Mouse (Mus musculus): ENCODE measurements around the gene Mfsd14a. TPM values are rescaled to one million over a fixed set of nuclear protein-coding genes. Genes with fewer than 3 reads are reported as not detected.

Mfsd14a gene
- polyA plus RNA-seq, 1 experiment, result 7.1 TPM

- peaks cover 98% of the 10 kb centered on the region for H3K36me3 ChIP-seq (replicated peaks; ENCODE audit: low read length)
- no peaks in the 10 kb centered on the region for H3K9me3 ChIP-seq
- peaks cover 55% of the 10 kb centered on the region for H3K4me1 ChIP-seq
- H3K27me3 ChIP-seq (replicated peaks), result no peaks in the 10 kb centered on the region
- TF ChIP-seq FLI1 (IDR thresholded peaks at IDR 0.05; ENCODE audit: low read length) (no peak), GATA1 (IDR thresholded peaks at IDR 0.05; ENCODE audit: borderline replicate concordance, low read length) (no peak)
- no peak overlapping the region for H3K4me3 ChIP-seq (replicated peaks)
These were observed 26.7 kb downstream of the Mfsd14a start for GRCm38 (mm10) chr3:116635799-116636198.

- Histone ChIP-seq H3K9me3 (no peaks in the 10 kb centered on the region), H3K36me3 (replicated peaks; ENCODE audit: low read length) (peaks cover 97% of the 10 kb centered on the region), H3K4me1 (peaks cover 55% of the 10 kb centered on the region), H3K27me3 (replicated peaks) (no peaks in the 10 kb centered on the region), H3K4me3 (replicated peaks) (peak overlapping the region; percentile 64)
- TF ChIP-seq GATA1 (IDR thresholded peaks at IDR 0.05; ENCODE audit: borderline replicate concordance, low read length), result no peak
- no peak for TF ChIP-seq FLI1 (IDR thresholded peaks at IDR 0.05; ENCODE audit: low read length)
These were observed 27.6 kb downstream of the Mfsd14a start for GRCm38 (mm10) chr3:116634853-116635252.

- no peak for TF ChIP-seq GATA1 (IDR thresholded peaks at IDR 0.05; ENCODE audit: borderline replicate concordance, low read length)
- TF ChIP-seq FLI1 (IDR thresholded peaks at IDR 0.05; ENCODE audit: low read length), result no peak
These were observed 28.4 kb downstream of the Mfsd14a start for GRCm38 (mm10) chr3:116634091-116634490.

GRCm38 (mm10) chr3:116632971-116633370 lies 29.5 kb downstream of the Mfsd14a start:
- Histone ChIP-seq H3K27me3 (replicated peaks) (no peaks in the 10 kb centered on the region), H3K4me1 (peaks cover 37% of the 10 kb centered on the region), H3K9me3 (no peaks in the 10 kb centered on the region), H3K4me3 (replicated peaks) (no peak overlapping the region), H3K36me3 (replicated peaks; ENCODE audit: low read length) (peaks cover 88% of the 10 kb centered on the region)
- TF ChIP-seq GATA1 (IDR thresholded peaks at IDR 0.05; ENCODE audit: borderline replicate concordance, low read length), result no peak
- TF ChIP-seq FLI1 (IDR thresholded peaks at IDR 0.05; ENCODE audit: low read length), result no peak

More at GRCm38 (mm10) chr3:116634091-116634490, 28.4 kb downstream of the Mfsd14a start:
- peaks cover 47% of the 10 kb centered on the region for H3K4me1 ChIP-seq
- peaks cover 92% of the 10 kb centered on the region for H3K36me3 ChIP-seq (replicated peaks; ENCODE audit: low read length)
- peak overlapping the region; percentile 66 for H3K4me3 ChIP-seq (replicated peaks)
- no peaks in the 10 kb centered on the region for H3K9me3 ChIP-seq
- no peaks in the 10 kb centered on the region for H3K27me3 ChIP-seq (replicated peaks)

- no peaks in the 10 kb centered on the region for H3K27me3 ChIP-seq (replicated peaks)
- H3K36me3 ChIP-seq (replicated peaks; ENCODE audit: low read length), result peaks cover 87% of the 10 kb centered on the region
- H3K4me1 ChIP-seq, result peaks cover 33% of the 10 kb centered on the region
- H3K9me3 ChIP-seq, result no peaks in the 10 kb centered on the region
- no peak for TF ChIP-seq FLI1 (IDR thresholded peaks at IDR 0.05; ENCODE audit: low read length)
- TF ChIP-seq GATA1 (IDR thresholded peaks at IDR 0.05; ENCODE audit: borderline replicate concordance, low read length), result no peak
- H3K4me3 ChIP-seq (replicated peaks), result no peak overlapping the region
These were observed 31.0 kb downstream of the Mfsd14a start for GRCm38 (mm10) chr3:116631459-116631858.

- TF ChIP-seq FLI1 (IDR thresholded peaks at IDR 0.05; ENCODE audit: low read length), result no peak
- no peak for TF ChIP-seq GATA1 (IDR thresholded peaks at IDR 0.05; ENCODE audit: borderline replicate concordance, low read length)
- Histone ChIP-seq H3K36me3 (replicated peaks; ENCODE audit: low read length) (peaks cover 60% of the 10 kb centered on the region), H3K9me3 (no peaks in the 10 kb centered on the region), H3K27me3 (replicated peaks) (no peaks in the 10 kb centered on the region), H3K4me1 (peaks cover 27% of the 10 kb centered on the region), H3K4me3 (replicated peaks) (no peak overlapping the region)
These were observed 39.8 kb downstream of the Mfsd14a start for GRCm38 (mm10) chr3:116622641-116623040.

- Histone ChIP-seq H3K4me3 (replicated peaks) (peak overlapping the region; percentile 47), H3K9me3 (no peaks in the 10 kb centered on the region), H3K36me3 (replicated peaks; ENCODE audit: low read length) (peaks cover 51% of the 10 kb centered on the region), H3K4me1 (peaks cover 32% of the 10 kb centered on the region), H3K27me3 (replicated peaks) (no peaks in the 10 kb centered on the region)
- TF ChIP-seq FLI1 (IDR thresholded peaks at IDR 0.05; ENCODE audit: low read length) (no peak), GATA1 (IDR thresholded peaks at IDR 0.05; ENCODE audit: borderline replicate concordance, low read length) (no peak)
These were observed 41.7 kb downstream of the Mfsd14a start for GRCm38 (mm10) chr3:116620636-116621370.

GRCm38 (mm10) chr3:116618855-116619254 lies 43.6 kb downstream of the Mfsd14a start:
- peaks cover 70% of the 10 kb centered on the region for H3K36me3 ChIP-seq (replicated peaks; ENCODE audit: low read length)
- TF ChIP-seq FLI1 (IDR thresholded peaks at IDR 0.05; ENCODE audit: low read length), result no peak
- TF ChIP-seq GATA1 (IDR thresholded peaks at IDR 0.05; ENCODE audit: borderline replicate concordance, low read length), result no peak
- H3K4me3 ChIP-seq (replicated peaks), result no peak overlapping the region
- H3K4me1 ChIP-seq, result peaks cover 43% of the 10 kb centered on the region
- H3K9me3 ChIP-seq, result no peaks in the 10 kb centered on the region
- H3K27me3 ChIP-seq (replicated peaks), result no peaks in the 10 kb centered on the region

- TF ChIP-seq GATA1 (IDR thresholded peaks at IDR 0.05; ENCODE audit: borderline replicate concordance, low read length) (no peak), FLI1 (IDR thresholded peaks at IDR 0.05; ENCODE audit: low read length) (no peak)
- Histone ChIP-seq H3K36me3 (replicated peaks; ENCODE audit: low read length) (peaks cover 69% of the 10 kb centered on the region), H3K4me3 (replicated peaks) (no peak overlapping the region), H3K27me3 (replicated peaks) (no peaks in the 10 kb centered on the region), H3K9me3 (no peaks in the 10 kb centered on the region), H3K4me1 (peaks cover 22% of the 10 kb centered on the region)
These were observed 47.0 kb downstream of the Mfsd14a start for GRCm38 (mm10) chr3:116615318-116616068.

All from megakaryocyte, embryonic 14.5 days (primary cell).